Mouse (Mus musculus) E14TG2a.4 (cell line): ENCODE data around the gene Igfbp6.

Experiments used
- H3K27me3 ChIP-seq: 2 replicates; pipeline ENCODE4 v1.6.1; 2014; ENCODE audit warnings: low read length, control low read depth; ENCODE audit not compliant: insufficient read depth
- H3K36me3 ChIP-seq: 2 replicates; pipeline ENCODE4 v1.6.1; 2014; ENCODE audit warnings: low read length, control low read depth; ENCODE audit not compliant: insufficient read depth
- H3K4me1 ChIP-seq: replicated peaks from 2 replicates; pipeline ENCODE4 v1.6.1; 2014; ENCODE audit warnings: low read depth, low read length, control low read depth
- H3K4me3 ChIP-seq: replicated peaks from 2 replicates; pipeline ENCODE4 v1.5.1; 2014; ENCODE audit warnings: mild to moderate bottlenecking, low read length
- H3K9me3 ChIP-seq: 2 replicates; pipeline ENCODE4 v1.6.1; 2014; ENCODE audit warnings: low read length, control low read depth
- CTCF ChIP-seq: conservative IDR thresholded peaks from 2 replicates; pipeline ENCODE4 v1.5.1; 2014; ENCODE audit warnings: low read length
- NANOG ChIP-seq: IDR thresholded peaks from 2 replicates; pipeline ENCODE4 v1.6.1; 2014; ENCODE audit warnings: borderline replicate concordance, low read length, mixed read lengths
- POU5F1 ChIP-seq: IDR thresholded peaks from 2 replicates; pipeline ENCODE4 v1.6.1; 2014; ENCODE audit warnings: low read length, borderline replicate concordance

The Igfbp6 gene

DNA sequence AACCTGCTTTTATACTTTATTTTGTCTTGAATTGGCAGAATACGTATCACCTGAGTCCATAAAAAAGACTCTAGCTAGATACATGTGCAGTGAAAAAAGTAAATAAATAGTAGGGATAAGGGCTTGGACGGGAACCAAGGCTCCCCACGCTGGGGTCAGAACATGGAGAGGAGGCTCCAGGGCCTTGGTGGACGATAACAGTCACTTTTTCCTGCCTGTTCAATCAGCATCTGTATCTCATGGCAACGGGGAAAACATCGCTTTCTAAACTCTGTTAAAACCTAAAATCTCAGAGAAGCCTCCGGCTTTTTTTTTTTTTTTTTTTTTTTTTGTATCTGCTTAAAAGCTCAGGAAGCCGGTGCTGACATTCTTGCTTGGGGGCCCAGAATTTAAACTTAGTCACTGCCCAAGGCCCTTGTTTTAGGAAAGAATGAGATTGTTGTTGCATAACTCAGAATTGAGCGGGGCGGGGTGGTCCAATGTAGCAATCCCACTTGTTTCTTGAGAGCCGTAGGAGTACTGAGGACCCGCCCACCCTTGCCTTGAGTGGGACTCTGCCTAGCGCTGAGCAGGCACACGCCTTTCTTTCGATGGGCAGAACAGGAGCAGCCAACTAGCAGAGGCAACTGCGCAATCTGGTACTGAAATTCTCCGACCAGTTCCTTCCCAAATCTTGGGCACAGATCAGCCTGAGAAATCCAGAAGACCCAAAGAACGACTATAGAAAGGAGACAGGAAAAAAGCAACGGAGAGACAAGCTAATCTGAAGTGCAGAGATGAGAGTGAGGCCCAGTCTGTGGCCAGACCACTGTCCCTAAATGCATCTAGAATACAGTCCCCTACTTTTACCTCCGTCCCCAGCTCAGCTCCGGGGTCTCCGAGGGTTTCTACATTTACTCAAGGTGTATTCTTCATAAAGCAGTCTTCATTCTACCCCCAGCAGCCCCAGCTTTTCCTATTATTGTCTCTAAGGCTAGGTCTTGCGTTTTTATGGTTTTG is 949 bp upstream of the Igfbp6 start:
- TF ChIP-seq CTCF: no peak
- TF ChIP-seq POU5F1: no peak
- no peak for TF ChIP-seq NANOG
- Histone ChIP-seq H3K4me3 (no peak overlapping the region), H3K36me3 (no peaks in the 10 kb centered on the region), H3K27me3 (peaks cover 64% of the 10 kb centered on the region), H3K9me3 (no peaks in the 10 kb centered on the region), H3K4me1 (peaks cover 33% of the 10 kb centered on the region)

DNA sequence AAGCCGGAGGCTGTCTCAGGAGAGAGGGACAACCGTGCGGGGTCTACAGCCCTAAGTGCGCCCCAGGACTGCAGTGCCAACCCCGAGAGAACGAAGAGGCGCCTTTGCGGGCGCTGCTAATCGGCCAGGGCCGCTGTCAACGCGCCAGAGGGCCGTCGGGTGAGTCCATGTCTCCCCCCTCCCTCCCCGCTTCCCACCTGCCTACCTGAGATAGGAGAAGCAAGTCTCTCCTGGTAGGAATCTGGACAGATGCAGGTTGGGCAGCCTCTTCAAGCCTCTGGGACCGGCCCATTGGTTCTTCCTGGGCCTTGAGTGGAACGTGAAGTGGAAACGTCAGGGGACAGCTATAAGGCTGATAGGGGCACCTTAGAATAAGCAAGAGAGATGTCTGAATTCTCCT is 564 bp downstream of the Igfbp6 start:
- H3K36me3 ChIP-seq: no peaks in the 10 kb centered on the region
- H3K27me3 ChIP-seq: peaks cover 68% of the 10 kb centered on the region
- peak overlapping the region; percentile 75 for H3K4me3 ChIP-seq
- peaks cover 33% of the 10 kb centered on the region for H3K4me1 ChIP-seq
- no peak for TF ChIP-seq NANOG
- TF ChIP-seq CTCF: no peak
- no peak for TF ChIP-seq POU5F1
- H3K9me3 ChIP-seq: no peaks in the 10 kb centered on the region

GRCm38 (mm10) chr15:102145330-102145729 is 1.2 kb downstream of the Igfbp6 start:
- no peak for TF ChIP-seq CTCF
- TF ChIP-seq POU5F1: no peak
- no peak for TF ChIP-seq NANOG
- no peak overlapping the region for H3K4me3 ChIP-seq
- H3K36me3 ChIP-seq: no peaks in the 10 kb centered on the region
- peaks cover 68% of the 10 kb centered on the region for H3K27me3 ChIP-seq
- peaks cover 38% of the 10 kb centered on the region for H3K4me1 ChIP-seq
- no peaks in the 10 kb centered on the region for H3K9me3 ChIP-seq

- Histone ChIP-seq H3K36me3 (no peaks in the 10 kb centered on the region), H3K27me3 (peaks cover 68% of the 10 kb centered on the region), H3K9me3 (no peaks in the 10 kb centered on the region), H3K4me3 (no peak overlapping the region), H3K4me1 (peaks cover 45% of the 10 kb centered on the region)
- no peak for TF ChIP-seq NANOG
- TF ChIP-seq CTCF: no peak
- no peak for TF ChIP-seq POU5F1
Observed at GRCm38 (mm10) chr15:102146089-102146488, 1.9 kb downstream of the Igfbp6 start.

- Histone ChIP-seq H3K4me3 (no peak overlapping the region), H3K9me3 (no peaks in the 10 kb centered on the region), H3K4me1 (peaks cover 48% of the 10 kb centered on the region), H3K27me3 (peaks cover 62% of the 10 kb centered on the region), H3K36me3 (no peaks in the 10 kb centered on the region)
- peak; percentile 91 for TF ChIP-seq CTCF
- no peak for TF ChIP-seq POU5F1
- no peak for TF ChIP-seq NANOG
Observed at GRCm38 (mm10) chr15:102146882-102147281, 2.7 kb downstream of the Igfbp6 start.

DNA sequence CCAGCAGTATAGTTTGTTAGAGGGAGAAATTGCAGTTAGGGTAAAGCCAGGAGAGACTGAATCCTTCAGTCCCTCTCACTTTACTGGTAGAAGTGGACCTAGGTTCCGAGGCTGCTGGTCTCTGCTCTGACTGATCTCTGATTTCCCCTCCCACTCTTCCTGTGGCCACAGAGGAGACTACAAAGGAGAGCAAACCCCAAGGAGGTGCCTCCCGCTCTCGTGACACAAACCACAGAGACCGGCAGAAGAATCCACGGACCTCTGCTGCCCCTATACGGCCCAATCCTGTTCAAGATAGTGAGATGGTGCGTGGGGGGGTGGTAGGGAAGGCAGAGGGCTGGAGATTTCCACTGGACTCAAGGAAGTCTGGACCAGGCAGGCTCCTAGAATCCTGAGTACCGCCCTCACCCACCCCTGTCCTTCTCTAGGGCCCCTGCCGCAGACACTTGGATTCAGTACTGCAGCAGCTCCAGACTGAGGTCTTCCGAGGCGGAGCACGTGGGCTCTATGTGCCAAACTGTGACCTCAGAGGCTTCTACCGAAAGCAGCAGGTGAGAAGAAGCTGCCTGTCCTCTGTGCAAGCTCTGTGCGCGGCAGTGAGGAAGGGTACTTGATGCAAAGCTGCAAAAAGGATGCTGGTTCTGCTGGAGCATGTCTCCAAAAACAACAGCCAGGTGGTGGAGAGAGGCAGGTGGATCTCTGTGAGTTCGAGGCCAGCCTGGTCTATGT is 3.7 kb downstream of the Igfbp6 start:
- no peaks in the 10 kb centered on the region for H3K36me3 ChIP-seq
- TF ChIP-seq NANOG (no peak), POU5F1 (no peak), CTCF (no peak)
- H3K4me1 ChIP-seq: peaks cover 52% of the 10 kb centered on the region

DNA sequence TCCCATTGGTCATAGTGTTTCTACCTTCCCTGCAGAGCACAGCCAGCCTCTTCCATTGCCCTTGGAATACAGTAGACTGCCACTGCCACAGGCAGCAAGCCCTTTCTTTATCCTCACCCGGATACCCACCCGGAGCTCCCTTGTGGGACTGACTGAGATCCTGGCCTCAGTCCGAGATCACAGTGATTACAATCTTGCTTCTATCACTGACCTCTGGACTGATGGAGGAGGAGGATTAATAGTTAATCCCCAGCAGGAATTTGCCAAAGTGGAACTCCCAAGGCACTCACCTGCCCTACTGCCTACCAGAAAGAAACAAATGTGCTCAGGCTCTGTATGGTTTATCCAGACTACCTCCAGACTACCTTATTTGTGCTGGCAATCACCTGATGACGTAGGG is 5.4 kb downstream of the Igfbp6 start:
- TF ChIP-seq CTCF: no peak
- no peak for TF ChIP-seq POU5F1
- no peak for TF ChIP-seq NANOG

More for the DNA sequence above, 3.7 kb downstream of the Igfbp6 start:
- Histone ChIP-seq H3K9me3 (no peaks in the 10 kb centered on the region), H3K27me3 (peaks cover 52% of the 10 kb centered on the region), H3K4me3 (no peak overlapping the region)

More for the DNA sequence above, 5.4 kb downstream of the Igfbp6 start:
- Histone ChIP-seq H3K9me3 (no peaks in the 10 kb centered on the region), H3K27me3 (peaks cover 36% of the 10 kb centered on the region), H3K4me3 (no peak overlapping the region), H3K36me3 (no peaks in the 10 kb centered on the region), H3K4me1 (peaks cover 50% of the 10 kb centered on the region)
